Mouse (Mus musculus) forebrain, embryonic 15.5 days (tissue): ENCODE data around the gene Tbx20. TPM values are rescaled to one million over a fixed set of nuclear protein-coding genes. Genes with fewer than 3 reads are reported as not detected.

ENCODE experiments used
- ATAC-seq: fragments of 200-750 bp; cut with Nextera tagmentation; replicated peaks from 2 replicates; pipeline ENCODE4 v1.8.0; 2017; ENCODE audit warnings: mild to moderate bottlenecking, moderate TSS enrichment, moderate library complexity
- H3K27ac ChIP-seq: fragments of 300-500 bp; sonication (generic); replicated peaks from 2 replicates; pipeline ENCODE4 v1.5.1; 2015; ENCODE audit warnings: mild to moderate bottlenecking, inconsistent platforms
- H3K27me3 ChIP-seq: fragments of 300-500 bp; sonication (generic); 2 replicates; pipeline ENCODE4 v1.6.1; 2015; ENCODE audit warnings: inconsistent platforms
- H3K36me3 ChIP-seq: fragments of 300-500 bp; sonication (generic); 2 replicates; pipeline ENCODE4 v1.6.1; 2015; ENCODE audit warnings: mild to moderate bottlenecking, inconsistent platforms
- H3K4me1 ChIP-seq: fragments of 300-500 bp; sonication (generic); 2 replicates; pipeline ENCODE4 v1.6.1; 2015; ENCODE audit warnings: inconsistent platforms
- H3K4me2 ChIP-seq: fragments of 300-500 bp; sonication (generic); replicated peaks from 2 replicates; pipeline ENCODE4 v1.6.1; 2015; ENCODE audit warnings: mild to moderate bottlenecking, inconsistent platforms
- H3K4me3 ChIP-seq: fragments of 300-500 bp; sonication (generic); 2 replicates; pipeline ENCODE4 v1.5.1; 2015; ENCODE audit warnings: mild to moderate bottlenecking, inconsistent platforms
- H3K9ac ChIP-seq: fragments of 300-500 bp; sonication (generic); replicated peaks from 2 replicates; pipeline ENCODE4 v1.6.1; 2015; ENCODE audit warnings: mild to moderate bottlenecking, inconsistent platforms
- H3K9me3 ChIP-seq: fragments of 300-500 bp; sonication (generic); 2 replicates; pipeline ENCODE4 v1.6.1; 2016; ENCODE audit warnings: inconsistent platforms
- WGBS: fragments of 180-500 bp; shearing (Covaris S2); methylation state at CpG from one replicate; pipeline ENCODE4 v1.1.7; 2015; ENCODE audit warnings: mixed read lengths; 5-methylcytosine and 5-hydroxymethylcytosine counted together
- polyA plus RNA-seq: library from polyadenylated mRNA; unstranded; fragments of >200 nt; fragmentation: Nextera tagmentation; extraction: Ambion mirVana; gene quantifications from 2 replicates; pipeline ENCODE4 v1.2.1, GENCODE M21; 2015

Tbx20 gene
- polyA plus RNA-seq, 1 experiment from 2014 or later, result 0.03 TPM

GRCm38 (mm10) chr9:24776487-24776886, 2.4 kb upstream of the Tbx20 start:
- H3K9ac ChIP-seq, result no peak overlapping the region
- H3K36me3 ChIP-seq, result no peaks in the 10 kb centered on the region
- no peak overlapping the region for H3K4me2 ChIP-seq
- no peak for ATAC-seq
- no peak overlapping the region for H3K4me3 ChIP-seq
- peaks cover 88% of the 10 kb centered on the region for H3K27me3 ChIP-seq
- H3K27ac ChIP-seq, result no peak overlapping the region
- WGBS, result 2% methylated on average over 9 of the region's 9 CpGs
- H3K9me3 ChIP-seq, result no peaks in the 10 kb centered on the region
- peaks cover 35% of the 10 kb centered on the region for H3K4me1 ChIP-seq

- no peaks in the 10 kb centered on the region for H3K9me3 ChIP-seq
- no peak overlapping the region for H3K9ac ChIP-seq
- ATAC-seq, result no peak
- no peak overlapping the region for H3K4me2 ChIP-seq
- H3K4me1 ChIP-seq, result peaks cover 26% of the 10 kb centered on the region
- no peak overlapping the region for H3K4me3 ChIP-seq
- peaks cover 88% of the 10 kb centered on the region for H3K27me3 ChIP-seq
- no peak overlapping the region for H3K27ac ChIP-seq
- WGBS, result 14% methylated on average over 1 of the region's 1 CpGs
- no peaks in the 10 kb centered on the region for H3K36me3 ChIP-seq
These were observed 1.5 kb upstream of the Tbx20 start for GRCm38 (mm10) chr9:24775567-24775966.

- Histone ChIP-seq H3K9me3 (no peaks in the 10 kb centered on the region), H3K4me3 (no peak overlapping the region), H3K27me3 (peaks cover 91% of the 10 kb centered on the region), H3K27ac (no peak overlapping the region), H3K36me3 (no peaks in the 10 kb centered on the region), H3K9ac (no peak overlapping the region), H3K4me2 (no peak overlapping the region), H3K4me1 (peaks cover 30% of the 10 kb centered on the region)
- 0 out of 2 replicates have a peak, but pooled peaks have one; percentile 3 for ATAC-seq
- WGBS, result under 1% methylated on average over 9 of the region's 9 CpGs
These were observed 898 bp upstream of the Tbx20 start for GRCm38 (mm10) chr9:24775001-24775400.

- Histone ChIP-seq H3K4me3 (peak overlapping the region; percentile 28), H3K9me3 (no peaks in the 10 kb centered on the region), H3K4me2 (peak overlapping the region; percentile 34), H3K9ac (no peak overlapping the region), H3K36me3 (no peaks in the 10 kb centered on the region), H3K27me3 (peaks cover 87% of the 10 kb centered on the region), H3K4me1 (peaks cover 32% of the 10 kb centered on the region), H3K27ac (no peak overlapping the region)
- ATAC-seq, result no peak
- under 1% methylated on average over 19 of the region's 19 CpGs for WGBS
These were observed 434 bp downstream of the Tbx20 start for GRCm38 (mm10) chr9:24773669-24774068.

- Histone ChIP-seq H3K36me3 (no peaks in the 10 kb centered on the region), H3K9me3 (no peaks in the 10 kb centered on the region), H3K4me3 (no peak overlapping the region), H3K4me2 (no peak overlapping the region), H3K9ac (no peak overlapping the region), H3K27me3 (peaks cover 89% of the 10 kb centered on the region), H3K4me1 (peaks cover 32% of the 10 kb centered on the region), H3K27ac (no peak overlapping the region)
- ATAC-seq, result no peak
- 2% methylated on average over 9 of the region's 9 CpGs for WGBS
These were observed 932 bp downstream of the Tbx20 start for GRCm38 (mm10) chr9:24773171-24773570.

- H3K4me1 ChIP-seq, result peaks cover 27% of the 10 kb centered on the region
- H3K9me3 ChIP-seq, result no peaks in the 10 kb centered on the region
- no peak overlapping the region for H3K9ac ChIP-seq
- ATAC-seq, result no peak
- no peak overlapping the region for H3K4me2 ChIP-seq
- 5% methylated on average over 9 of the region's 9 CpGs for WGBS
- no peak overlapping the region for H3K27ac ChIP-seq
- H3K36me3 ChIP-seq, result no peaks in the 10 kb centered on the region
- peaks cover 88% of the 10 kb centered on the region for H3K27me3 ChIP-seq
- H3K4me3 ChIP-seq, result no peak overlapping the region
These were observed 1.5 kb downstream of the Tbx20 start for GRCm38 (mm10) chr9:24772431-24773120.

GRCm38 (mm10) chr9:24771713-24772112, 2.4 kb downstream of the Tbx20 start:
- peaks cover 19% of the 10 kb centered on the region for H3K4me1 ChIP-seq
- no peak overlapping the region for H3K9ac ChIP-seq
- H3K27me3 ChIP-seq, result peaks cover 84% of the 10 kb centered on the region
- ATAC-seq, result no peak
- no peak overlapping the region for H3K4me2 ChIP-seq
- no peak overlapping the region for H3K4me3 ChIP-seq
- no peaks in the 10 kb centered on the region for H3K36me3 ChIP-seq
- no peaks in the 10 kb centered on the region for H3K9me3 ChIP-seq
- no peak overlapping the region for H3K27ac ChIP-seq
- WGBS, result 8% methylated on average over 4 of the region's 4 CpGs

GRCm38 (mm10) chr9:24770941-24771405, 3.1 kb downstream of the Tbx20 start:
- 4% methylated on average over 8 of the region's 8 CpGs for WGBS
- peaks cover 82% of the 10 kb centered on the region for H3K27me3 ChIP-seq
- H3K9ac ChIP-seq, result no peak overlapping the region
- H3K27ac ChIP-seq, result no peak overlapping the region
- peaks cover 19% of the 10 kb centered on the region for H3K4me1 ChIP-seq
- no peak overlapping the region for H3K4me3 ChIP-seq
- H3K4me2 ChIP-seq, result no peak overlapping the region
- H3K36me3 ChIP-seq, result no peaks in the 10 kb centered on the region
- no peaks in the 10 kb centered on the region for H3K9me3 ChIP-seq
- ATAC-seq, result no peak

GRCm38 (mm10) chr9:24770149-24770940, 3.8 kb downstream of the Tbx20 start:
- Histone ChIP-seq H3K27me3 (peaks cover 77% of the 10 kb centered on the region), H3K36me3 (no peaks in the 10 kb centered on the region), H3K9ac (no peak overlapping the region), H3K9me3 (no peaks in the 10 kb centered on the region), H3K27ac (no peak overlapping the region), H3K4me3 (no peak overlapping the region), H3K4me1 (peaks cover 19% of the 10 kb centered on the region), H3K4me2 (no peak overlapping the region; the same call in 1 of the 2 replicates)
- no peak for ATAC-seq
- under 1% methylated on average over 41 of the region's 41 CpGs for WGBS

- Histone ChIP-seq H3K4me2 (no peak overlapping the region), H3K4me1 (peaks cover 19% of the 10 kb centered on the region), H3K9ac (no peak overlapping the region), H3K9me3 (no peaks in the 10 kb centered on the region), H3K4me3 (no peak overlapping the region), H3K36me3 (no peaks in the 10 kb centered on the region), H3K27ac (no peak overlapping the region), H3K27me3 (peaks cover 73% of the 10 kb centered on the region)
- WGBS, result 3% methylated on average over 9 of the region's 9 CpGs
- ATAC-seq, result no peak
These were observed 4.5 kb downstream of the Tbx20 start for GRCm38 (mm10) chr9:24769611-24770010.

- peaks cover 8% of the 10 kb centered on the region for H3K4me1 ChIP-seq
- H3K4me3 ChIP-seq, result no peak overlapping the region
- 34% methylated on average over 3 of the region's 3 CpGs for WGBS
- peaks cover 54% of the 10 kb centered on the region for H3K27me3 ChIP-seq
- H3K9ac ChIP-seq, result no peak overlapping the region
- no peak for ATAC-seq
- H3K27ac ChIP-seq, result no peak overlapping the region
- no peaks in the 10 kb centered on the region for H3K36me3 ChIP-seq
- no peak overlapping the region for H3K4me2 ChIP-seq
- no peaks in the 10 kb centered on the region for H3K9me3 ChIP-seq
These were observed 7.0 kb downstream of the Tbx20 start for GRCm38 (mm10) chr9:24767056-24767455.

GRCm38 (mm10) chr9:24765572-24765971, 8.5 kb downstream of the Tbx20 start:
- no peak overlapping the region for H3K4me3 ChIP-seq
- H3K4me2 ChIP-seq, result no peak overlapping the region
- H3K36me3 ChIP-seq, result no peaks in the 10 kb centered on the region
- no peaks in the 10 kb centered on the region for H3K9me3 ChIP-seq
- WGBS, result 38% methylated on average over 4 of the region's 4 CpGs
- peaks cover 40% of the 10 kb centered on the region for H3K27me3 ChIP-seq
- H3K9ac ChIP-seq, result no peak overlapping the region
- peaks cover 7% of the 10 kb centered on the region for H3K4me1 ChIP-seq
- ATAC-seq, result no peak
- no peak overlapping the region for H3K27ac ChIP-seq
